Mouse (Mus musculus) cortical plate, adult 2 months (tissue): ENCODE data around the gene Basp1.

ENCODE experiments used
- CTCF ChIP-seq: fragments of 200-500 bp; IDR thresholded peaks from 2 replicates; pipeline ENCODE4 v1.5.1; 2011; ENCODE audit warnings: mild to moderate bottlenecking, control low read depth, low read length; ENCODE audit not compliant: insufficient read depth; ENCODE audit errors: extremely low read depth
- POLR2A ChIP-seq: fragments of 200-500 bp; IDR thresholded peaks from 2 replicates; pipeline ENCODE4 v1.6.1; 2011; ENCODE audit warnings: mild to moderate bottlenecking, low read length, control low read depth; ENCODE audit not compliant: insufficient read depth; ENCODE audit errors: extremely low read depth

- no peak for TF ChIP-seq POLR2A
- TF ChIP-seq CTCF, result no peak
These were observed 40.0 kb upstream of the Basp1 start for GRCm38 (mm10) chr15:25453538-25453937.
